Mouse (Mus musculus): ENCODE data around the gene Sox18.

Sox18 gene

GRCm38 (mm10) chr2:181680716-181681117 lies 9.3 kb upstream of the Sox18 start:
- DNase-seq (ENCODE audit: extremely low spot score, low spot score), result no peak

GRCm38 (mm10) chr2:181679951-181680715 lies 8.7 kb upstream of the Sox18 start, which contains the start of gene Tcea2:
Gene Tcea2, plus strand, starts transcription at chr2:181680310.
- peak; percentile 79 for DNase-seq (ENCODE audit: extremely low spot score, low spot score)

GRCm38 (mm10) chr2:181678780-181679179 lies 7.3 kb upstream of the Sox18 start:
- peak; percentile 57 for DNase-seq (ENCODE audit: extremely low spot score, low spot score)

GRCm38 (mm10) chr2:181677755-181678098 lies 6.3 kb upstream of the Sox18 start:
- DNase-seq (ENCODE audit: extremely low spot score, low spot score), result no peak

- no peak for DNase-seq (ENCODE audit: extremely low spot score, low spot score)
Measured at GRCm38 (mm10) chr2:181677096-181677754, 5.8 kb upstream of the Sox18 start.

- no peak for DNase-seq (ENCODE audit: extremely low spot score, low spot score)
Measured at GRCm38 (mm10) chr2:181676424-181676823, 5.0 kb upstream of the Sox18 start.

GRCm38 (mm10) chr2:181675454-181675853 lies 4.0 kb upstream of the Sox18 start:
- DNase-seq (ENCODE audit: extremely low spot score, low spot score), result peak; percentile 57

- DNase-seq (ENCODE audit: extremely low spot score, low spot score), result no peak
Measured at GRCm38 (mm10) chr2:181674934-181675333, 3.5 kb upstream of the Sox18 start.

GRCm38 (mm10) chr2:181673501-181673900 lies 2.1 kb upstream of the Sox18 start:
- DNase-seq (ENCODE audit: extremely low spot score, low spot score), result no peak

- no peak for DNase-seq (ENCODE audit: extremely low spot score, low spot score)
Measured at GRCm38 (mm10) chr2:181671984-181672383, 544 bp upstream of the Sox18 start.

GRCm38 (mm10) chr2:181670913-181671311 lies 528 bp downstream of the Sox18 start:
- no peak for DNase-seq (ENCODE audit: extremely low spot score, low spot score)

GRCm38 (mm10) chr2:181670285-181670912 lies 1.0 kb downstream of the Sox18 start:
- DNase-seq (ENCODE audit: extremely low spot score, low spot score), result peak; percentile 52

- no peak for DNase-seq (ENCODE audit: extremely low spot score, low spot score)
Measured at GRCm38 (mm10) chr2:181663298-181663630, 8.2 kb downstream of the Sox18 start.

- DNase-seq (ENCODE audit: extremely low spot score, low spot score), result no peak
Measured at GRCm38 (mm10) chr2:181662620-181663297, 8.7 kb downstream of the Sox18 start.

- DNase-seq (ENCODE audit: extremely low spot score, low spot score), result peak; percentile 64
Measured at GRCm38 (mm10) chr2:181659609-181660055, 11.8 kb downstream of the Sox18 start.

GRCm38 (mm10) chr2:181658930-181659555 lies 12.4 kb downstream of the Sox18 start:
- no peak for DNase-seq (ENCODE audit: extremely low spot score, low spot score)

- no peak for DNase-seq (ENCODE audit: extremely low spot score, low spot score)
Measured at GRCm38 (mm10) chr2:181658528-181658927, 12.9 kb downstream of the Sox18 start.

- DNase-seq (ENCODE audit: extremely low spot score, low spot score), result no peak
Measured at GRCm38 (mm10) chr2:181657441-181657840, 14.0 kb downstream of the Sox18 start.

- DNase-seq (ENCODE audit: extremely low spot score, low spot score), result no peak
Measured at GRCm38 (mm10) chr2:181656734-181657133, 14.7 kb downstream of the Sox18 start, which contains the start of gene Gm29797. Gene Gm29797, plus strand, starts transcription at chr2:181657034.

- no peak for DNase-seq (ENCODE audit: extremely low spot score, low spot score)
Measured at GRCm38 (mm10) chr2:181653523-181653922, 17.9 kb downstream of the Sox18 start.

GRCm38 (mm10) chr2:181653065-181653464 lies 18.4 kb downstream of the Sox18 start:
- no peak for DNase-seq (ENCODE audit: extremely low spot score, low spot score)
